Mouse (Mus musculus) ES-Bruce4 (cell line): ENCODE measurements around the gene Hdgfl3. TPM values are rescaled to one million over a fixed set of nuclear protein-coding genes. Genes with fewer than 3 reads are reported as not detected.

Experiments used
- H3K27ac ChIP-seq: 2 replicates; pipeline ENCODE4 v1.5.1; 2012; ENCODE audit warnings: low read length, inconsistent platforms; ENCODE audit not compliant: insufficient read depth
- H3K27me3 ChIP-seq: 2 replicates; pipeline ENCODE4 v1.6.1; 2012; ENCODE audit warnings: mild to moderate bottlenecking, low read length, inconsistent platforms; ENCODE audit not compliant: control insufficient read depth, poor library complexity, insufficient read depth, severe bottlenecking
- H3K36me3 ChIP-seq: 2 replicates; pipeline ENCODE4 v1.6.1; 2012; ENCODE audit warnings: inconsistent platforms, mild to moderate bottlenecking, low read length, moderate library complexity; ENCODE audit not compliant: control insufficient read depth, poor library complexity, insufficient read depth, severe bottlenecking
- H3K4me1 ChIP-seq: one replicate; pipeline ENCODE4 v1.8.1; 2011; ENCODE audit warnings: low read length; ENCODE audit not compliant: control insufficient read depth, insufficient read depth
- H3K4me3 ChIP-seq: 2 replicates; pipeline ENCODE4 v1.5.1; 2011; ENCODE audit warnings: low read depth, mild to moderate bottlenecking, low read length
- H3K9ac ChIP-seq: 2 replicates; pipeline ENCODE4 v1.6.1; 2012; ENCODE audit warnings: low read depth, mild to moderate bottlenecking, inconsistent platforms; ENCODE audit not compliant: poor library complexity, severe bottlenecking
- H3K9me3 ChIP-seq: replicated peaks from 2 replicates; pipeline ENCODE4 v1.6.1; 2012; ENCODE audit warnings: mild to moderate bottlenecking, low read length, inconsistent platforms; ENCODE audit not compliant: control insufficient read depth, poor library complexity, insufficient read depth, severe bottlenecking
- CTCF ChIP-seq: IDR thresholded peaks from one replicate; pipeline ENCODE4 v1.8.1; 2011; ENCODE audit warnings: low read depth, low read length
- EP300 ChIP-seq: IDR thresholded peaks from 2 replicates; pipeline ENCODE4 v1.6.1; 2011; ENCODE audit warnings: low read depth, low read length; ENCODE audit not compliant: insufficient read depth
- POLR2A ChIP-seq: IDR thresholded peaks from one replicate; pipeline ENCODE4 v1.8.1; 2011; ENCODE audit warnings: low read length; ENCODE audit not compliant: insufficient read depth
- polyA plus RNA-seq: library from polyadenylated mRNA; stranded (reverse); fragments of >200 nt; gene quantifications from 2 replicates; pipeline ENCODE4 v1.2.4, GENCODE M21; 2011; ENCODE audit warnings: low read depth; ENCODE audit not compliant: missing spikeins, insufficient read depth, insufficient read length

The Hdgfl3 gene
- polyA plus RNA-seq, 1 experiment, result 8.3 TPM

GRCm38 (mm10) chr7:81845313-81845712 lies 89.0 kb downstream of the Hdgfl3 start:
- no peak overlapping the region for H3K27ac ChIP-seq
- H3K4me3 ChIP-seq, result no peak overlapping the region
- no peaks in the 10 kb centered on the region for H3K36me3 ChIP-seq
- H3K27me3 ChIP-seq, result no peaks in the 10 kb centered on the region
- H3K9me3 ChIP-seq, result no peaks in the 10 kb centered on the region
- no peaks in the 10 kb centered on the region for H3K4me1 ChIP-seq
- H3K9ac ChIP-seq, result no peak overlapping the region
- TF ChIP-seq CTCF (no peak), EP300 (no peak), POLR2A (no peak)

- Histone ChIP-seq H3K4me3 (no peak overlapping the region), H3K4me1 (no peaks in the 10 kb centered on the region), H3K36me3 (no peaks in the 10 kb centered on the region), H3K9me3 (no peaks in the 10 kb centered on the region), H3K27ac (no peak overlapping the region), H3K27me3 (no peaks in the 10 kb centered on the region), H3K9ac (no peak overlapping the region)
- TF ChIP-seq CTCF (no peak), POLR2A (no peak), EP300 (no peak)
Observed at GRCm38 (mm10) chr7:81844801-81845200, 89.5 kb downstream of the Hdgfl3 start.

GRCm38 (mm10) chr7:81843903-81844302 lies 90.4 kb downstream of the Hdgfl3 start:
- H3K9me3 ChIP-seq, result no peaks in the 10 kb centered on the region; the same call in 1 of the 2 replicates
- no peaks in the 10 kb centered on the region for H3K36me3 ChIP-seq
- no peak overlapping the region for H3K9ac ChIP-seq
- H3K4me1 ChIP-seq, result no peaks in the 10 kb centered on the region
- no peak overlapping the region for H3K27ac ChIP-seq
- no peaks in the 10 kb centered on the region for H3K27me3 ChIP-seq
- TF ChIP-seq EP300 (no peak), POLR2A (no peak), CTCF (no peak)
- no peak overlapping the region for H3K4me3 ChIP-seq

GRCm38 (mm10) chr7:81842998-81843397 lies 91.3 kb downstream of the Hdgfl3 start:
- no peak overlapping the region for H3K4me3 ChIP-seq
- H3K27me3 ChIP-seq, result no peaks in the 10 kb centered on the region
- H3K9ac ChIP-seq, result no peak overlapping the region
- H3K27ac ChIP-seq, result no peak overlapping the region
- no peaks in the 10 kb centered on the region for H3K36me3 ChIP-seq
- TF ChIP-seq CTCF (no peak), EP300 (no peak), POLR2A (no peak)
- H3K4me1 ChIP-seq, result no peaks in the 10 kb centered on the region
- H3K9me3 ChIP-seq, result no peaks in the 10 kb centered on the region; the same call in 1 of the 2 replicates

GRCm38 (mm10) chr7:81842141-81842540 lies 92.1 kb downstream of the Hdgfl3 start:
- no peaks in the 10 kb centered on the region for H3K36me3 ChIP-seq
- no peak overlapping the region for H3K4me3 ChIP-seq
- H3K4me1 ChIP-seq, result no peaks in the 10 kb centered on the region
- H3K9me3 ChIP-seq, result no peaks in the 10 kb centered on the region; the same call in 1 of the 2 replicates
- no peak overlapping the region for H3K9ac ChIP-seq
- H3K27ac ChIP-seq, result no peak overlapping the region
- H3K27me3 ChIP-seq, result no peaks in the 10 kb centered on the region
- TF ChIP-seq CTCF (no peak), POLR2A (no peak)

GRCm38 (mm10) chr7:81841439-81841838 lies 92.8 kb downstream of the Hdgfl3 start:
- Histone ChIP-seq H3K4me1 (no peaks in the 10 kb centered on the region), H3K27me3 (no peaks in the 10 kb centered on the region)

More at GRCm38 (mm10) chr7:81841439-81841838, 92.8 kb downstream of the Hdgfl3 start:
- TF ChIP-seq POLR2A, result no peak
- TF ChIP-seq CTCF, result no peak
- no peak for TF ChIP-seq EP300
- Histone ChIP-seq H3K36me3 (no peaks in the 10 kb centered on the region), H3K4me3 (no peak overlapping the region), H3K9me3 (no peaks in the 10 kb centered on the region; the same call in 1 of the 2 replicates), H3K27ac (no peak overlapping the region), H3K9ac (no peak overlapping the region)
